Comparison of ENCODE assay signal across 8 mouse cellular contexts in genomic region chr7:12478158-12479008, GRCm38 (mm10). TPM values are rescaled to one million over a fixed set of nuclear protein-coding genes. Genes with fewer than 3 reads are reported as not detected.
DNase-seq lines count a peak whose midpoint lies in the region.

Gene Zfp606, plus strand, starts transcription at chr7:12478293.

- DNase-seq in ZHBTc4 (ENCODE audit: low read depth, low spot score): peak; percentile 94
- DNase-seq in cerebellum, postnatal 4 days (ENCODE audit: low spot score in 2 of 2): peak; percentile 52 to 79
- peak; percentile 74 to 79 for DNase-seq in gastrocnemius, adult 8-10 months (ENCODE audit: low spot score in 2 of 2)
- DNase-seq in hindlimb bud, embryonic 11.5 days (ENCODE audit: extremely low spot score, low read depth, low spot score): peak; percentile 68
- peak; percentile 71 to 88 for DNase-seq in left cerebral cortex, adult 8-10 months (ENCODE audit: low spot score in 2 of 2)
- DNase-seq in right cerebral cortex, postnatal 10 days (ENCODE audit: low spot score in 2 of 2): peak; percentile 94
- peak; percentile 68 for DNase-seq in urinary bladder, postnatal 25 days (ENCODE audit: low spot score)

- peaks cover 1% of the 10 kb centered on the region; the same call in 1 of the 2 replicates for H3K9me3 ChIP-seq in megakaryocyte, embryonic 14.5 days

- H3K4me3 ChIP-seq in megakaryocyte, embryonic 14.5 days (replicated peaks): peak within 1 kb of the TSS; percentile 99

- no peaks in the 10 kb centered on the region for H3K27me3 ChIP-seq in megakaryocyte, embryonic 14.5 days (replicated peaks)

- peaks cover 31% of the 10 kb centered on the region for H3K36me3 ChIP-seq in megakaryocyte, embryonic 14.5 days (replicated peaks; ENCODE audit: low read length)

- peaks cover 11% of the 10 kb centered on the region; the same call in 1 of the 2 replicates for H3K4me1 ChIP-seq in megakaryocyte, embryonic 14.5 days

RNA-seq across cellular contexts. Expression of gene Zfp606, which starts in this region (rescaled TPM):
- total RNA-seq in gastrocnemius, adult 8-10 months (2022): 1 to 10 TPM; 5.1 to 6.8 (median 5.4) TPM
- 10 to 100 TPM; 12.3 to 15.9 (median 14.7) TPM for total RNA-seq in left cerebral cortex, adult 8-10 months (2022)
- polyA plus RNA-seq in megakaryocyte, embryonic 14.5 days (2012; ENCODE audit: insufficient read depth, low replicate concordance): 1.1 and 1.3 TPM in 2 replicates

Comparison
In these comparisons a context has a peak if more than half of its experiments do, and no peak if none do; other contexts are left out.
1. Peak in every context shown above with its lines: DNase-seq and H3K4me3 ChIP-seq.